Mouse (Mus musculus): ENCODE results near the gene Capn8. TPM values are rescaled to one million over a fixed set of nuclear protein-coding genes. Genes with fewer than 3 reads are reported as not detected.

The Capn8 gene
- not detected for total RNA-seq (2023)

GRCm38 (mm10) chr1:182564408-182565120, at the start of gene Capn8:
TSS of gene Capn8 (plus strand) at chr1:182565007.

GRCm38 (mm10) chr1:182516758-182517676, 47.8 kb upstream of the Capn8 start, which contains the start of gene Capn2:
TSS of gene Capn2 (minus strand) at chr1:182517608.

Other genes starting within 250 kb of the Capn8 start
- gene Fbxo28, start 223.4 kb upstream of the Capn8 start, total RNA-seq (2023): 10 to 100 TPM; 43.2 to 49.5 TPM
- gene Trp53bp2, start 155.8 kb upstream of the Capn8 start, total RNA-seq (2023): 10 to 100 TPM; 21.5 to 22.0 TPM
- 100 to 1,000 TPM; 195 to 198 TPM for gene Capn2, start 47.4 kb upstream of the Capn8 start, total RNA-seq (2023)
- gene Ccdc185, start 184.2 kb downstream of the Capn8 start, total RNA-seq (2023): not detected
- gene Susd4, start 198.9 kb downstream of the Capn8 start, total RNA-seq (2023): not detected

Data from monocyte, adult 59 days (primary cell).